7 mouse cellular contexts compared by ENCODE assay signal in the genomic region with DNA sequence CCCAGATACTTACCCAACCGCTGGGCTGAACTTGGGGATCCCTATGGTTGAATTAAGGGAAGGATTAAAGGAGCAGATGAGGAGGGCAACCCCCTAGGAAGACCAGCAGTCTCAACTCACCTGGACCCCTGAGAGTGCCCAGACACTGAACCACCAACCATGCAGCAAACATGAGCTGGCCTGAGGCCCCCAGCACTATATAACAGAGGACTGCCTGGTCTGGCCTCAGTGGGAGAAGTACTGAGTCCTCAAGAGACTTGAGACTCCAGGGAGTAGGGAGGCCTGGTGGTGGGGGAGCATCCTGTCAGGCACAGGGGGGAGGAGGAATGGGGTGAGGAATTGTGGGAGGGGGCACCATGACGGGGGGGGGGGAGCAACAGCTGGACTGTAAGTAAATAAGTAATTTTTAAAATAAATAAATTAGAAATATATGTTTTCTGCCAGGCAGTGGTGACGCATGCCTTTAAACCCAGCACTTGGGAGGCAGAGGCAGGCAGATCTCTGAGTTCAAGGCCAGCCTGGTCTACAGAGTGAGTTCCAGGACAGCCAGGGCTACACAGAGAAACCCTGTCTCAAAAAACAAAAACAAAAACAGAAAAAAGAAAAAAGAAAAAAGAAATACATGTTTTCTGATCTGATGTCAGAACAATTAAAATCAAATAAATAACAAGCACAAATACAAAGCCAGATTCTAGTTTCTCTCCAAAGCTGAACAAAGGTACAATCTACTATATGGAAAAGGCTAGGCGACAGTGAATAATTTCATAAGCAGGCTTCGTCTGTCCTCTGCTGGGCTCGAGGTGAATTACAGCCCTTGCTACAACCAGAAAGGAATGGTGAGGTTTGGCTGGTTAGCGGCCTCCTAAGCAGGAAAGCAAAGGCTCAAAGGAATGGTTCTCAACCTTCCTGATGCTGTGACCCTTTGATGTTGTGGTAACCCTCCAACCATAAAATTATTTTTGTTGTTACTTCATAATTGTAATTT. TPM values are rescaled to one million over a fixed set of nuclear protein-coding genes. Genes with fewer than 3 reads are reported as not detected.
DNase-seq lines count a peak whose midpoint lies in the region; ATAC-seq and TF ChIP-seq lines count a peak whose summit lies in the region.

No protein-coding gene starts in this region.

- H3K4me3 ChIP-seq in forebrain, postnatal 0 days (ENCODE audit: low read depth, low read length): no peak overlapping the region

- WGBS in forebrain, postnatal 0 days: 44% methylated on average over 7 of the region's 7 CpGs

- peak; percentile 92 for TF ChIP-seq CTCF in brain, embryonic 14.5 days (IDR thresholded peaks at IDR 0.05; ENCODE audit: borderline replicate concordance, extremely low read depth, insufficient read depth, insufficient read length)
- TF ChIP-seq CTCF in forebrain, postnatal 0 days (IDR thresholded peaks at IDR 0.05; ENCODE audit: low read depth): peak; percentile 99

- no peaks in the 10 kb centered on the region for H3K4me1 ChIP-seq in forebrain, postnatal 0 days (ENCODE audit: insufficient read depth)

- ATAC-seq in forebrain, postnatal 0 days: peak; percentile 91
- peak; percentile 73 for ATAC-seq in megakaryocyte-erythroid progenitor cell, adult 5-6 weeks (replicated peaks; ENCODE audit: low FRiP score, low TSS enrichment, poor library complexity, severe bottlenecking)

- no peak overlapping the region for H3K9ac ChIP-seq in forebrain, postnatal 0 days

- H3K27me3 ChIP-seq in forebrain, postnatal 0 days (ENCODE audit: insufficient read depth, low read length): no peaks in the 10 kb centered on the region

- H3K36me3 ChIP-seq in forebrain, postnatal 0 days (ENCODE audit: insufficient read depth): no peaks in the 10 kb centered on the region

- H3K9me3 ChIP-seq in forebrain, postnatal 0 days (ENCODE audit: low read length): no peaks in the 10 kb centered on the region

- no peak overlapping the region for H3K4me2 ChIP-seq in forebrain, postnatal 0 days (ENCODE audit: low read depth)

- no peak overlapping the region for H3K27ac ChIP-seq in forebrain, postnatal 0 days (ENCODE audit: low read depth, low read length)

- DNase-seq in Muller cell, postnatal 12 days (ENCODE audit: inconsistent ontology term): peak; percentile 54
- DNase-seq in brain, embryonic 14.5 days (ENCODE audit: low read depth): peak; percentile 84
- DNase-seq in forebrain, postnatal 0 days: peak; percentile 90
- DNase-seq in induced T-regulatory cell, adult 2 months (ENCODE audit: low read depth): peak; percentile 61
- DNase-seq in left cerebral cortex, adult 18-20 months (ENCODE audit: low spot score in 2 of 2): peak; percentile 69 to 72
- DNase-seq in skeletal muscle tissue, adult 2 months (ENCODE audit: low read depth, low spot score): peak; percentile 48

- TF ChIP-seq POLR2A in brain, embryonic 14.5 days (IDR thresholded peaks at IDR 0.05; ENCODE audit: borderline replicate concordance, extremely low read depth, insufficient read depth, insufficient read length, poor library complexity, severe bottlenecking): no peak

RNA-seq across cellular contexts. Expression of a gene that starts 55.4 kb away (rescaled TPM):
- polyA plus RNA-seq in brain, embryonic 14.5 days (2012; rRNA removed): 27.8 and 28.9 TPM in 2 replicates
- 28.4 and 34.1 TPM in 2 replicates for total RNA-seq in forebrain, postnatal 0 days (2014; rRNA removed)
- 16.7 and 27.2 TPM in 2 replicates for polyA plus RNA-seq in forebrain, postnatal 0 days (2015; fragmentation: Nextera tagmentation; extraction: Ambion mirVana)
- total RNA-seq in left cerebral cortex, adult 18-20 months (2021): 10 to 100 TPM; 64.3 to 66.0 TPM
- total RNA-seq in megakaryocyte-erythroid progenitor cell, adult 5-6 weeks (2014; fragmentation: Nextera tagmentation): 35.4 and 52.2 TPM in 2 replicates
- 41.9 and 50.5 TPM in 2 replicates for total RNA-seq in megakaryocyte-erythroid progenitor cell, adult 5-6 weeks (2017)
